ENCODE assay signal across 9 mouse cellular contexts in genomic region chr2:19156176-19156575, GRCm38 (mm10). TPM values are rescaled to one million over a fixed set of nuclear protein-coding genes. Genes with fewer than 3 reads are reported as not detected.
DNase-seq lines count a peak whose midpoint lies in the region; ATAC-seq and TF ChIP-seq lines count a peak whose summit lies in the region.
"Had no signal": no experiment of that assay in that cellular context is flagged by ENCODE, and none has a peak within 500 bp of the region (broad histone marks: within the 10 kb centered on the region; RNA-seq: fewer than 3 reads in every experiment).

No protein-coding gene starts in this region.

- peak; percentile 72 for TF ChIP-seq CTCF in midbrain, postnatal 0 days (IDR thresholded peaks at IDR 0.05)
- TF ChIP-seq CTCF in stomach, postnatal 0 days (IDR thresholded peaks at IDR 0.05; ENCODE audit: low read depth), result peak; percentile 69

- H3K27ac ChIP-seq in midbrain, postnatal 0 days (ENCODE audit: low read depth, low read length), result no peak overlapping the region
- H3K27ac ChIP-seq in midbrain, embryonic 13.5 days, result no peak overlapping the region
- no peak overlapping the region for H3K27ac ChIP-seq in stomach, postnatal 0 days (replicated peaks)
- H3K27ac ChIP-seq: heart, embryonic 15.5 days had no signal

- no peak overlapping the region for H3K4me2 ChIP-seq in midbrain, postnatal 0 days (ENCODE audit: low read depth, low read length, poor library complexity, severe bottlenecking)
- no peak overlapping the region for H3K4me2 ChIP-seq in midbrain, embryonic 13.5 days (replicated peaks)
- no peak overlapping the region for H3K4me2 ChIP-seq in stomach, postnatal 0 days (replicated peaks; ENCODE audit: low read depth)
- H3K4me2 ChIP-seq: heart, embryonic 15.5 days had no signal

- no peak; the same call in 1 of the 2 replicates for ATAC-seq in midbrain, postnatal 0 days (ENCODE audit: low FRiP score)
- no peak for ATAC-seq in midbrain, embryonic 13.5 days
- no peak for ATAC-seq in stomach, postnatal 0 days (ENCODE audit: low FRiP score, low TSS enrichment)

- no peak for TF ChIP-seq EP300 in stomach, postnatal 0 days (optimal IDR thresholded peaks at IDR 0.05)

- no peak overlapping the region for H3K9ac ChIP-seq in midbrain, postnatal 0 days (replicated peaks; ENCODE audit: low read length, poor library complexity, severe bottlenecking)
- no peak overlapping the region for H3K9ac ChIP-seq in midbrain, embryonic 13.5 days (replicated peaks)
- H3K9ac ChIP-seq in stomach, postnatal 0 days (ENCODE audit: low read length), result no peak overlapping the region
- H3K9ac ChIP-seq: heart, embryonic 15.5 days had no signal

- no peaks in the 10 kb centered on the region for H3K36me3 ChIP-seq in midbrain, postnatal 0 days (ENCODE audit: insufficient read depth, low read length)
- no peaks in the 10 kb centered on the region for H3K36me3 ChIP-seq in midbrain, embryonic 13.5 days
- H3K36me3 ChIP-seq in stomach, postnatal 0 days (ENCODE audit: control insufficient read depth, insufficient read depth, low read length), result no peaks in the 10 kb centered on the region
- H3K36me3 ChIP-seq: heart, embryonic 15.5 days had no signal

- WGBS in midbrain, postnatal 0 days, result 76% methylated on average over 4 of the region's 4 CpGs
- WGBS in midbrain, embryonic 13.5 days, result 76% methylated on average over 4 of the region's 4 CpGs
- 77% methylated on average over 4 of the region's 4 CpGs for WGBS in stomach, postnatal 0 days

- DNase-seq in embryo, embryonic 10 days (ENCODE audit: low spot score), result peak; percentile 51
- no peak for DNase-seq in embryo, embryonic 9.5 days (ENCODE audit: extremely low spot score)
- DNase-seq in midbrain, postnatal 0 days (ENCODE audit: low spot score), result peak; percentile 39
- DNase-seq in embryo, embryonic 11 days, result peak; percentile 29
- DNase-seq in stomach, postnatal 0 days (ENCODE audit: low spot score), result no peak
- DNase-seq in testis, postnatal 10 days (ENCODE audit: low spot score), result no peak
- DNase-seq in gastrocnemius, postnatal 36 days, result no peak

- no peaks in the 10 kb centered on the region for H3K4me1 ChIP-seq in midbrain, postnatal 0 days (ENCODE audit: insufficient read depth, low read length)
- peaks cover 5% of the 10 kb centered on the region; the same call in 1 of the 2 replicates for H3K4me1 ChIP-seq in midbrain, embryonic 13.5 days (replicated peaks)
- H3K4me1 ChIP-seq in stomach, postnatal 0 days (replicated peaks; ENCODE audit: control insufficient read depth, insufficient read depth), result no peaks in the 10 kb centered on the region

- intact Hi-C loops in gastrocnemius, postnatal 36 days (cut with DNase I), result no loop called here

- no peak overlapping the region for H3K4me3 ChIP-seq in midbrain, postnatal 0 days (ENCODE audit: low read depth, low read length)
- no peak overlapping the region for H3K4me3 ChIP-seq in midbrain, embryonic 13.5 days (replicated peaks)
- no peak overlapping the region for H3K4me3 ChIP-seq in stomach, postnatal 0 days (ENCODE audit: low read depth, low read length)
- H3K4me3 ChIP-seq: heart, embryonic 15.5 days had no signal

- H3K27me3 ChIP-seq in midbrain, postnatal 0 days (ENCODE audit: insufficient read depth, low read length), result no peaks in the 10 kb centered on the region
- no peaks in the 10 kb centered on the region for H3K27me3 ChIP-seq in midbrain, embryonic 13.5 days
- H3K27me3 ChIP-seq in stomach, postnatal 0 days (ENCODE audit: control insufficient read depth, insufficient read depth, low read length), result no peaks in the 10 kb centered on the region
- H3K27me3 ChIP-seq: heart, embryonic 15.5 days had no signal

- no peaks in the 10 kb centered on the region for H3K9me3 ChIP-seq in midbrain, postnatal 0 days (ENCODE audit: low read length)
- H3K9me3 ChIP-seq in midbrain, embryonic 13.5 days, result no peaks in the 10 kb centered on the region
- H3K9me3 ChIP-seq in stomach, postnatal 0 days (ENCODE audit: control insufficient read depth, low read length), result no peaks in the 10 kb centered on the region
- H3K9me3 ChIP-seq: heart, embryonic 15.5 days had no signal

RNA-seq across cellular contexts. Expression of gene Armc3, which starts 42.9 kb away (rescaled TPM):
- 0.82 and 1.0 TPM in 2 replicates for total RNA-seq in midbrain, postnatal 0 days (2014; rRNA removed)
- 0.77 and 1.1 TPM in 2 replicates for polyA plus RNA-seq in midbrain, postnatal 0 days (2015; fragmentation: Nextera tagmentation; extraction: Ambion mirVana)
- 0.90 and 1.7 TPM in 2 replicates for polyA plus RNA-seq in midbrain, embryonic 13.5 days (2015; fragmentation: Nextera tagmentation; extraction: Ambion mirVana)
- polyA plus RNA-seq in stomach, postnatal 0 days (2015; fragmentation: Nextera tagmentation; extraction: Ambion mirVana), result 0.04 and 0.11 TPM in 2 replicates
- not detected for total RNA-seq in gastrocnemius, postnatal 36 days (2021)

Comparison
In these comparisons a context has a peak if more than half of its experiments do, and no peak if none do; other contexts are left out.
1. DNase-seq: peak in embryo, embryonic 10 days (single experiment), midbrain, postnatal 0 days (single experiment) and embryo, embryonic 11 days (single experiment); none in embryo, embryonic 9.5 days (single experiment), stomach, postnatal 0 days (single experiment), testis, postnatal 10 days (single experiment) and gastrocnemius, postnatal 36 days (0 of 2).